Mouse (Mus musculus) CH12.LX (cell line): ENCODE results near the gene Soga1. TPM values are rescaled to one million over a fixed set of nuclear protein-coding genes. Genes with fewer than 3 reads are reported as not detected.

Experiments used
- DNase-seq: peaks from one replicate; pipeline ENCODE4 v3.0.0-alpha.2; 2013; ENCODE audit errors: extremely low read depth
- H3K27ac ChIP-seq: 2 replicates; pipeline ENCODE4 v1.5.1; 2012; ENCODE audit warnings: low read depth, mild to moderate bottlenecking, control low read depth, moderate library complexity; ENCODE audit not compliant: insufficient read depth
- H3K27me3 ChIP-seq: replicated peaks from 2 replicates; pipeline ENCODE3; 2012; ENCODE audit warnings: inconsistent platforms
- H3K36me3 ChIP-seq, 2 experiments: replicated peaks in 1 of 2; 2 replicates each; pipeline versions ENCODE3 to v1.6.1; 2012; ENCODE audit warnings: inconsistent platforms in 1 of 2, low read length in 1 of 2, mild to moderate bottlenecking in 1 of 2, mixed read lengths in 1 of 2, moderate library complexity in 1 of 2; ENCODE audit not compliant: control insufficient read depth in 1 of 2, insufficient read depth in 1 of 2
- H3K4me1 ChIP-seq, 2 experiments: 2 replicates each; pipeline ENCODE4 v1.6.1; 2012; ENCODE audit warnings: inconsistent platforms in 1 of 2, moderate library complexity in 1 of 2; ENCODE audit not compliant: insufficient read depth in 2 of 2, control insufficient read depth in 1 of 2
- H3K4me2 ChIP-seq: 2 replicates; pipeline ENCODE4 v1.6.1; 2012; ENCODE audit warnings: low read depth, mild to moderate bottlenecking, control low read depth; ENCODE audit not compliant: poor library complexity, insufficient read depth, severe bottlenecking
- H3K4me3 ChIP-seq, 3 experiments: fragments of 150-350 bp in 1 of 3; sonication (generic) in 1 of 3; replicated peaks in 1 of 3; 2 replicates each; pipeline versions ENCODE3 to v1.5.1; 2011 to 2012; ENCODE audit warnings: low read depth in 2 of 3, low read length in 2 of 3, mild to moderate bottlenecking in 2 of 3, moderate library complexity in 2 of 3, control low read depth in 1 of 3, improper control_type of control experiment in 1 of 3, inconsistent platforms in 1 of 3, mixed read lengths in 1 of 3; ENCODE audit not compliant: poor library complexity in 1 of 3
- H3K79me2 ChIP-seq: replicated peaks from 2 replicates; pipeline ENCODE4 v1.6.1; 2012; ENCODE audit warnings: mild to moderate bottlenecking, moderate library complexity; ENCODE audit not compliant: control insufficient read depth, poor library complexity, insufficient read depth, severe bottlenecking; ENCODE audit errors: extremely low read depth
- H3K9ac ChIP-seq: 2 replicates; pipeline ENCODE4 v1.6.1; 2012; ENCODE audit warnings: low read depth, mild to moderate bottlenecking, control low read depth, moderate library complexity; ENCODE audit not compliant: insufficient read depth
- H3K9me3 ChIP-seq: replicated peaks from 2 replicates; pipeline ENCODE3; 2012; ENCODE audit warnings: low read length, inconsistent platforms, mixed read lengths
- CHD2 ChIP-seq: IDR thresholded peaks from 2 replicates; pipeline ENCODE4 v1.6.1; 2011; ENCODE audit warnings: low read length, improper control_type of control experiment
- E2F4 ChIP-seq: IDR thresholded peaks from 2 replicates; pipeline ENCODE4 v1.6.1; 2011; ENCODE audit warnings: low read depth, low read length, improper control_type of control experiment; ENCODE audit not compliant: insufficient replicate concordance
- ELF1 ChIP-seq: IDR thresholded peaks from 2 replicates; pipeline ENCODE4 v1.6.1; 2014; ENCODE audit warnings: low read depth, mild to moderate bottlenecking, inconsistent platforms, low read length, improper control_type of control experiment
- ETS1 ChIP-seq: conservative IDR thresholded peaks from 2 replicates; pipeline ENCODE4 v1.6.1; 2012; ENCODE audit warnings: low read depth, mild to moderate bottlenecking, inconsistent platforms, low read length, improper control_type of control experiment, moderate library complexity
- HCFC1 ChIP-seq: IDR thresholded peaks from 2 replicates; pipeline ENCODE4 v1.6.1; 2012; ENCODE audit warnings: low read depth, mild to moderate bottlenecking, inconsistent platforms, low read length, improper control_type of control experiment
- IRF4 ChIP-seq: IDR thresholded peaks from 2 replicates; pipeline ENCODE4 v1.6.1; 2014; ENCODE audit warnings: low read depth, mild to moderate bottlenecking, inconsistent platforms, low read length, improper control_type of control experiment
- MAFK ChIP-seq: IDR thresholded peaks from 2 replicates; pipeline ENCODE4 v1.6.1; 2011; ENCODE audit warnings: low read length, improper control_type of control experiment; ENCODE audit not compliant: insufficient replicate concordance
- MAX ChIP-seq: IDR thresholded peaks from 2 replicates; pipeline ENCODE4 v1.6.1; 2011; ENCODE audit warnings: low read length, improper control_type of control experiment
- MAZ ChIP-seq: IDR thresholded peaks from 2 replicates; pipeline ENCODE4 v1.6.1; 2012; ENCODE audit warnings: low read depth, mild to moderate bottlenecking, inconsistent platforms, low read length, improper control_type of control experiment, moderate library complexity
- MYC ChIP-seq: IDR thresholded peaks from 2 replicates; pipeline ENCODE4 v1.6.1; 2011; ENCODE audit warnings: low read depth, mild to moderate bottlenecking, improper control_type of control experiment, low read length
- NRF1 ChIP-seq: IDR thresholded peaks from 2 replicates; pipeline ENCODE4 v1.6.1; 2014; ENCODE audit warnings: low read depth, mild to moderate bottlenecking, inconsistent platforms, low read length, improper control_type of control experiment, moderate library complexity
- POLR2A ChIP-seq: IDR thresholded peaks from 2 replicates; pipeline ENCODE4 v1.6.1; 2011; ENCODE audit warnings: low read depth, mild to moderate bottlenecking, improper control_type of control experiment, low read length
- POLR2AphosphoS2 ChIP-seq: IDR thresholded peaks from 2 replicates; pipeline ENCODE4 v1.6.1; 2011; ENCODE audit warnings: low read depth, low read length, improper control_type of control experiment
- RCOR1 ChIP-seq: conservative IDR thresholded peaks from 2 replicates; pipeline ENCODE4 v1.6.1; 2012; ENCODE audit warnings: low read depth, mild to moderate bottlenecking, inconsistent platforms, low read length, improper control_type of control experiment
- SMC3 ChIP-seq: IDR thresholded peaks from 2 replicates; pipeline ENCODE4 v1.6.1; 2011; ENCODE audit warnings: low read depth, low read length, improper control_type of control experiment
- USF1 ChIP-seq: IDR thresholded peaks from 2 replicates; pipeline ENCODE4 v1.6.1; 2014; ENCODE audit warnings: low read depth, mild to moderate bottlenecking, inconsistent platforms, low read length, improper control_type of control experiment
- USF2 ChIP-seq: conservative IDR thresholded peaks from 2 replicates; pipeline ENCODE4 v1.6.1; 2011; ENCODE audit warnings: low read depth, low read length, improper control_type of control experiment
- ZKSCAN1 ChIP-seq: IDR thresholded peaks from 2 replicates; pipeline ENCODE4 v1.6.1; 2012; ENCODE audit warnings: low read depth, inconsistent platforms, low read length, improper control_type of control experiment, borderline replicate concordance
- ZMIZ1 ChIP-seq: IDR thresholded peaks from 2 replicates; pipeline ENCODE4 v1.6.1; 2012; ENCODE audit warnings: low read depth, mild to moderate bottlenecking, inconsistent platforms, low read length, improper control_type of control experiment
- ZNF384 ChIP-seq: IDR thresholded peaks from 2 replicates; pipeline ENCODE4 v1.6.1; 2012; ENCODE audit warnings: low read depth, low read length, improper control_type of control experiment, inconsistent platforms
- dilution Hi-C: fragments of 300-500 bp; cut with MboI; formaldehyde crosslinking; loops from 2 replicates; pipeline ENCODE4 v1.14.3; 2020; ENCODE audit warnings: low sequenced_read_pairs; ENCODE audit not compliant: extremely low pct_unique_long_range_greater_than_20kb, extremely low pct_ligation_motif_present
- in situ Hi-C: fragments of 300-500 bp; cut with MboI; formaldehyde crosslinking; loops from 3 replicates; pipeline ENCODE4 v1.14.3; 2019; ENCODE audit warnings: low sequenced_read_pairs, low pct_ligation_motif_present, low pct_unique_long_range_greater_than_20kb, mixed read lengths
- polyA plus RNA-seq: library from polyadenylated mRNA; unstranded; fragments of >175 nt; gene quantifications from 2 replicates; pipeline ENCODE4 v1.2.1, GENCODE M21; 2012; ENCODE audit warnings: low read depth; ENCODE audit not compliant: insufficient read length
- total RNA-seq, 2 experiments: library from RNA; depleted of rRNA; stranded (reverse); fragments of 300-350 nt in 1 of 2; fragments of >200 nt in 1 of 2; gene quantifications; 2 replicates each; pipeline ENCODE4 v1.2.3; 2012 to 2014

The Soga1 gene
- total and polyA plus RNA-seq, 3 experiments: 0.39 to 2.0 (median 2.0) TPM

DNA sequence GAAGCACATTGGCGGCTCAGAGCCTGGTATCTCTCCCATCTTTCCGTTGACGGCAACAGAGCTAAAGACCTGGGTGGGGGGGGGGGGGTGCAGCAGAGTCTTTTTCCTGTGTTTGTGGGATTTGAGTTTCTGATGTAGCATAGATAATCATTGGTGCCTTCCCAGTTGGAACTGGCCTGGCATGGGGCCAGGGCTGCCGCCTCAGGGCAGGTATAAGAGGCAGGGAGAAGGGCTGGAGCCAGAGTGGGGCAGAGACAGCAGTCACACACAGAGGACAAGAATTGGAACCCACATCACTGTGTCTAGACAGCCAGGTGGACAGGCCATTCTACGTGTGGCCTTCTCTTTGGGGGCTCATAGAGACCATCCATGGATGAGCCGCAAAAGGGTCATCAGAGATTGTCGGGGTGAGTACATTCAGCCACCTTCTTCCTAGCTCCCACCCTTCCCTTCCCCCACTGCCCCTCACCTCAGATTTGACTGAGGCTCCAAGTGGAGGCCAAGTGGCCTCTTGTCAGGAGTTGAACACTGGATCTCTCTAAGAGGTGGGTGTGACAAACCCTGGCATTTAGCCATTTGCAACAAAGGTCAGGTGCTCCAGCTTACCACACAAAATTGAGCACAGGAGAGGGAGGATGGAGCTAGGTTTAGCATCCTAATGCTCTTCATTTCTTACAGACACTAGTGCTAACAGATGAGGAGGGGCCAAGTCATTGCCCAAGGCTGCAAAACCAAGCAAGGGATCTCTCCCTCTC, 6.0 kb upstream of the Soga1 start:
- Histone ChIP-seq H3K9me3 (no peaks in the 10 kb centered on the region), H3K4me2 (no peak overlapping the region), H3K4me3 (no peak overlapping the region), H3K27me3 (peaks cover 36% of the 10 kb centered on the region), H3K79me2 (no peaks in the 10 kb centered on the region), H3K4me1 (0 out of 4 replicates have a peak, but pooled peaks cover 0 to 2% of the 10 kb centered on the region in 2 experiments), H3K27ac (no peak overlapping the region), H3K36me3 (no peaks in the 10 kb centered on the region), H3K9ac (no peak overlapping the region)
- DNase-seq: no peak
- dilution Hi-C loops: no loop called here
- in situ Hi-C loops: loop anchor here (5.0 to 25.0 kb wide), 2 partner anchors 48 to 198 kb away; partner anchors contain the start of gene Sla2
- no peak for TF ChIP-seq HCFC1
- TF ChIP-seq ZMIZ1: no peak
- TF ChIP-seq IRF4: no peak

DNA sequence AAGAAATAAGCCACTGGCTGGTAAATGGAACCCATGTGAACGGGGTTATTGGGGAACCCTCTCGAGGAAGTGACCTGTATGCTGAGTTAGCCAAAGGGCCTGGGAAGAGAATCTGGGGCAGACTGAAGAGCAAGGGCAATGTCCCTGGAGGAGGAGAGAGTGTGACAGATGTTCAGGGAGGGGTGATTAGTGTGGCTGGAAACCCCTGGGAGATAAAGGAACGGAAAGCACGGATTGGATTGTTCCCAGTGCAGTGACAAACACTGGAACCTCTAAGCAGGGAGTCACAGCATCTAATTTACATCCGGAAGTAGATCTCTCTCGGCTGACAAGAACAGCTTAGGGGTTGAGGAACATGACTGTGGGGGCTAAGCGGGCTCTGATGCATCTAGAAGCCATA, 2.9 kb upstream of the Soga1 start:
- Histone ChIP-seq H3K4me1 (peaks cover 5 to 9% of the 10 kb centered on the region in 2 experiments; a peak in 1 of 4 replicates), H3K27ac (no peak overlapping the region), H3K36me3 (no peaks in the 10 kb centered on the region), H3K4me2 (no peak overlapping the region), H3K27me3 (peaks cover 65% of the 10 kb centered on the region), H3K9ac (no peak overlapping the region)
- in situ Hi-C loops: loop anchor here (25.0 kb wide), 1 partner anchor 195 kb away; the partner anchor contains the start of gene Sla2
- dilution Hi-C loops: no loop called here
- DNase-seq: no peak
- TF ChIP-seq E2F4: no peak
- no peak for TF ChIP-seq MAFK
- TF ChIP-seq SMC3: no peak
- TF ChIP-seq RCOR1: no peak
- TF ChIP-seq ELF1: no peak
- no peak for TF ChIP-seq POLR2A
- no peak for TF ChIP-seq USF2
- TF ChIP-seq ZKSCAN1: no peak
- no peak for TF ChIP-seq POLR2AphosphoS2
- TF ChIP-seq MAZ: no peak
- TF ChIP-seq USF1: no peak
- no peak for TF ChIP-seq ZNF384
- no peak for TF ChIP-seq ZMIZ1
- no peak for TF ChIP-seq CHD2
- no peak for TF ChIP-seq NRF1
- TF ChIP-seq MYC: no peak
- TF ChIP-seq ETS1: no peak
- TF ChIP-seq MAX: no peak
- TF ChIP-seq, all 38 proteins: peak for 0
- Histone ChIP-seq H3K9me3 (no peaks in the 10 kb centered on the region), H3K79me2 (no peaks in the 10 kb centered on the region), H3K4me3 (no peak overlapping the region)
